Mouse (Mus musculus) adrenal gland, adult 18-20 months (tissue): ENCODE measurements around the gene Sobp. TPM values are rescaled to one million over a fixed set of nuclear protein-coding genes. Genes with fewer than 3 reads are reported as not detected.

Experiments used
- DNase-seq, 2 experiments: peaks; one replicate each; pipeline ENCODE4 v3.0.0; 2021 to 2022; ENCODE audit warnings: low spot score in 2 of 2
- total RNA-seq, 2 experiments: library from RNA; stranded (reverse); gene quantifications; 1 replicate in 1 of 2; 2 replicates in 1 of 2; pipeline ENCODE4 v1.2.3; 2021

The Sobp gene
- total RNA-seq, 2 experiments from 2014 or later, result 2.4 to 3.9 TPM

DNA sequence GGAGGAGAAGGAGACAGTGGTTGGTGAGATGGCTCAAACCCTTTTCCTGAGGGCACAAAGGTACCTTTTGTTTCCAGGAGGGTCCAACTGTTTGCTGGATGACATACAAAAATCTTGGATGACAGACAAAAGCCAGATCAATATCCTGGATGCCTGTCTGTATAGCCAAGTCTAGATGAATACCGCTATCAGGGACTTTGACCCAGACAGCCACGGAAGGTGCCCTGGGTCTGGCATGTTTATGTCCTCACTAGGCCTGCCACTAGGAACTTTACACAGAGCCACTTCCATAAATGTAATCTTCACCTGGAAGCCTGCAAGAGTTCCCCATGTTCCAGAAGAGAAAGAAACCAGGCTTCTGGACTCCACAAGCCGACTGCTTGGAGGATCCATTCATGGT is 172.9 kb downstream of the Sobp start:
- DNase-seq, result no peak

DNA sequence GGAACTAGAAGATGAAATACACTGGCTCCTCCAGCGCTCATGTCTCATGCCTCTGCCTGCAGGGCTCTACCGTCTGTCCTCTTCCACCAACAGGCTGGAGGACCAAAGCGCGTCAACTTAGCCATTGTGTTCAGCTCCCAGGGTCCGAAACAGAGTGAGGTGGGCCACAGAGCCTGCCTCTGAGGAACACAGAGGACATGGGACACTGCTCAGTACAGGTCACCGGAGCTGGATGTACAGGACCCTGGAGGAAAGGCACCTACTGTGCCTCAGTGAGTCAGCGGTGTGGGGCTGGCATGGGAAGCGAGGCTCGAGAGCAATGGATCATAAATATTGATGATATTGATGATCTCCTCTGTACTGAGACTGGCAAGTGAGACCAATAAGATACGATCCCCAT is 175.0 kb downstream of the Sobp start:
- DNase-seq, result no peak

DNA sequence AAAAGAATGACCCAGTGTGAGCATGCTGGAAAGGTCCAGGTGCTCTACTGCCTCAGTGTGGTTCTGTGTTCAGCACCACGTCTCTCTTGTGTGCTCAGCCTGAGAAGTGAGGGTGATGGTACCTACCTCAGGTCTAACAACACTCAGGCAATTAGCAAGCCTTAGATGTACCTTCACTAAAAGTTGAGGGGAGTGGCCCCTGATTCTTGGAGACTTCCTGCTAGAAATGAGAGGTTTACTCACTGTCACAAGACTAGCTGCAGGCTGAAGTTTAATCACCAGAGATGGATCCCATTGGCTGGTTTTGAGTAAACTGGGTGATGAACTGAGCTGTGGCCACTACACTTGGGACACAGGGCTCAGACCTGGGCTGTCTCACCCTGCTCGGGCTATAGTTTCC is 177.1 kb downstream of the Sobp start:
- no peak for DNase-seq

DNA sequence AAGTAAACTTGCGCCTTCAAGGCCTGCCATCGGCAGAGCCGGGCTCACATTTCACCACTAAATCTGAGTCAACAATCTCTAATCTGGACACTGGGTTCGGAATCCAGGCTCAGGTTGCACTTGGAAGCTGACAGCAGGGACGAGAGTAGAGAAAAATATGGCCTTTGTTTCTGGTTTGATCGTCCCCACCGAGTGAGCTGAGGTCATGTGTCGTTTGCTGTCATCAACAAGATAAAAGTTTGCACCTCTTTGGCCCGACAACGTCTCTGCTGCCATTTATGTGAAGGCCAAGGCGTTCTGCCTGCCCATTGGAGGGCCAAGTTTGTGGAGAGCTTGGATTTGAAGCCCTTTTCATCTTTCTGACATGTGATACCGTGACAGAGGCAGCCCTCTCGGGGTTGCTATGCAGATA is 178.8 kb downstream of the Sobp start:
- no peak for DNase-seq

DNA sequence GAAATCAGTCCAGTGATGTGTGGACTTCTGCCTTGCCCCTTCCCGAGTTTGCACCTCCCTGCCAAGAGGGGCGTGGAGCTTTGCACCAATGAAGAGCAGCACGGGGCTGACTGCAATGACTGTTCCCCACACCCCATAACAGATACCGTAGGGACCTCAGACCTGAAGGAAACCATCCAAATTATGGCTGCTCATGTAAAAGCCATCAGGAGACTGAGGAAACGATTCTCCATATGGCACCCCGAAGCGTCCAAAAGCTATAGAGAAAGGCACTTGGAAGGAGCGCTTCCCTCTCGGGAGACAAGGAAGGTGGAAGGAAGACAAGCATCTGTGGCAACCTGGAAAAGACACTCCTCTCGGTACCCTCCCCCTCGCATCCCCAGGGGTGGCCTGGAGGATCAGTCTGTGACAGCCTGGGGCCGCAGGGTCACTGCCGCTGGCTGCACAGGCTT is 180.0 kb downstream of the Sobp start:
- no peak for DNase-seq

DNA sequence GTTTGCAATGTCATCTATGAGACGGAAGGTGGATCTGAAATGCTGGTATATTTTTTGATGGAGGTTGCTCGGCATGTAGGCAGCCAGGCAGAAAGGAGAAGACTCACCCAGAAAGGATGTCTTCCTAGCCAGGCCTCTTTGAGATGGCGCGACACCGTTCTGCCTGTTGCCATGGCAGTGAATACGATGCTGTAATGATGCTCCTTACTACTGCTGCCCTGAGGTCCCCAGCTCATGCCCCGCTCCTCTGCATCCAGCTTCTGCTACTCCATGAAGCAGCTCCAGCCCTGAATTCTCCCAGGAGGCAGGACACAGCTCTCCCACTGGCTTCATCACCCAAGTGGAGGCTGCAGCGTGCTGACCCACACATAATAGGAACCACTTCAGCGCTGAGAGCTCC is 183.3 kb downstream of the Sobp start:
- no peak for DNase-seq

DNA sequence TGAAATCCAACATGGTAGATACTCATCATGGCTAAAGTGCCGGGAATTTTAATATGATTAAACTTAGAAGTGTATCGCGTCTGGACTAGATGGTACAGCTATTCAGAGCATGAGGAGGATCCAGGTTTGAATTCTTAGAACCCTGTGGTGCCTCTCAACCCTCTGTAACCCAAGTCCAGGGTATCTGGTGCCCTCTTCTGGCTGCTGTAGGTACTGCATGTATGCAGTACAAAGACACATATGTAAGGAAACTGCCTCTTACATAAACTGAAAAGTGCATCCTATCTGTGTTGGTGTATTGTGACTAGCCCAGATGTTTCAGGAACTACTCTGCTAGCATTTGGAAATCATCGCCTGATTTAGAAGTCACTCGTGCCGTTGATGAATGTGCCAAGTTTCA is 184.4 kb downstream of the Sobp start:
- DNase-seq, result peak; percentile 67 to 71

DNA sequence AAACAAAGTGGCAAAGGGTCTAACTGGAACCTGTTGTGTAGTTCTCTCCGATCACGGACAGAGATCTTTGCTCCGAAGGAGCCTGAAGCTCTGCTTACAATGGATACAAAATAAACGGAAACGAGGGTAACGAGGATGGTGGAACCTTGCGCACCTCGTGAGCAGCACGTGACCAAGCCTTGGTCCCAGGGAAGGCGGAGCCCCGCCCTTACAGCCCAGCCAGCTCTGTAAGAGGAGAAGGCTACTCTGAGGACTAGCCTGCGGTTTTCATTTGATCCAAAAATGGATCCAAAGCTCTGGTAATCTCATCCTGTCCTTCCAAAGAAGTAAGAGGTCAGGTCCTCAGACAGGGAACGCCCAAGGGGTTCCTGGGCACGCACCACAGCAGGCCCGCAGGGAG is 185.7 kb downstream of the Sobp start:
- no peak for DNase-seq

DNA sequence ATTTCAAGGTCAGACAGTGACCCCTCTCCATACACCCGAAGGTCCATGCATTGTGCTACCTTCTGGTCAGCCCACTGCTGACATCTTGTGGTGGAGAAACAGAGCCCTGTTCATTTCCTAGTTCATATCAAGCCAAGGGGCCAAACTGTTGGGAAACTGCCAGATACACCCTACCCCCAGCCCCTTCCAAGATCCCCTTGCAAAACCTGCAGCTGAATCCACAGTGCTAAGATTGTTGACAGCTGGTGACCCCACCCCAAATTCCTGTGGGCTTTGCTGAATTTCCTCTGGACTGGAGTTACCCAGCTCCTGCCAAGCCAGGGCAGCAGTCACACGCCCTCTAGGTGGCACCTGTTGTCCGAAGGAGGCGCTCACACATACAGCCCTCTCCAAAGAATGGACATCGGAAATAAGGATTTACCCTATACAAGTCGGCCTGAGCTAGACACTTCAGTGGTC is 186.7 kb downstream of the Sobp start:
- peak in 1 of 2 experiments; percentile 33 for DNase-seq

DNA sequence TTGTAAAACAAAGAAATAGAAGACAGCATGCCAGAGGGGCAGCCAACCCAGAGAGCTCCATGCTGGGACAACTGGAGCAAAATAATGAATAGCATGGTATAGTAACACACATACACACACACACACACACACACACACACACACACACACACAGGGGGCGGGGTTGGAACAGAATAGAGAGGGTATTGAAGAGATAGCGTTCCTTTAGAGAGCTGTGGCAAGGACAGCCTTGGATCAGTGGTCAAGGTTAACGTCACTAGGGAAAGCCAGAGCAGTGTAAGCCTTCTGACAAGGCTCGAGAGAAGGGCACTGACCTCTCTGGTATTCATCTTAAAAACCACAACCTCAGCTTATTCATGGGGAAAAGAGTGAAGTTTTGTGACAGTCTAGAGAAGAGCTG is 189.4 kb downstream of the Sobp start:
- DNase-seq, result peak in 1 of 2 experiments; percentile 34

DNA sequence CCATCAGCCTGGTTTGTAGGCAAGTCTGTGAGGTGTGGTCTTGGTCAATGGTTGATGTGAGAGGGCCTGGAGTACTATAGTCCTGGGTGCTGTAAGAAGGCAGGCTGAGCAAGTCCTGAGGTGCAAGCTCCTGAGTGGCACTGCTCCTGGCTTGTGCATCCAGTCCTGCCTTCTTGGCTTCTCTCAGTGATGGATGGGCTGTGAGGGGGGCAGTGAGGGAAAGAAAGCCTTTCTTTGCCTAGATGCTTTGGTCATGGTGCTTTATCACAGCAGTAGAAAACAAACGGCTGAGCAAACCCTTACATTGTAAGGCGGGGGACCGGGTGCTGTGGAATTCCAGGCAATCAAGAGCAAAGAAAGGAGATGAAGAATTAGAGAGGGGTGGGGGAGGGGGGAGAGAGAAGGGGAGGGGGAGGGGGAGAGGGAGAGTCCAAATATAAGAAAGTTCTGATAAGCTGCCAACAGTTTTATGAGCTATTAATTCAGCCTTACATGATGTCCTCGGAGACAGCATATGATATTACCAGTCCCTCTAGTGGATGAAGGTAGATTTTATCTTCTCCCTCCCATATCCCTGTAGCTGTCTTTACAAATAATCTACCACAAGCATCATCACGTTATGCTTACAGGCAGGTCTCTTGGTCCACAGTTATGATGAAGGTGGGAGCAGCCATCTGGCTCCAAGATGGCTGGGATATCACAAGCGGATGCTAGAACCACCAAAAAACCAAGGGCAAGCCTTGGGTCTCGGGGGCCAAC is 193.2 kb downstream of the Sobp start:
- no peak for DNase-seq

DNA sequence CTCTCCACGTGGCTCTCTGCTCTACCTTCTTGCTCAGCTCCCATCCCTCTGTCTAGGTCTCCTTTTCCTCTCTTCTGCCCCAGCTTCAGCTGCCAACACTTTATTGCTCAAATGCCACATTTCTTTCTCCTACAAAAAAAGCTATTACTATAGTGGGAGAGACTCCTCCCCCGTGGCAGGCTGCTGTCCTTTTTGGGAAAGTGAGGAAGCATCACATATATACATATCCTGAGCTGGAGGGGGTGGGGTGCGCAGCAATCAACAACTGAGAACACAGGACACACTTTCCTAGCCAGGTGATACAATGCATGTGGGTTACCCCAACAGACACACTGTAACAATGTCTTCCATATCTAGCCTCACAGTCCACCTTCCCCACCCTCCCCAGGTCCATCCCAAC is 196.0 kb downstream of the Sobp start:
- DNase-seq, result no peak

DNA sequence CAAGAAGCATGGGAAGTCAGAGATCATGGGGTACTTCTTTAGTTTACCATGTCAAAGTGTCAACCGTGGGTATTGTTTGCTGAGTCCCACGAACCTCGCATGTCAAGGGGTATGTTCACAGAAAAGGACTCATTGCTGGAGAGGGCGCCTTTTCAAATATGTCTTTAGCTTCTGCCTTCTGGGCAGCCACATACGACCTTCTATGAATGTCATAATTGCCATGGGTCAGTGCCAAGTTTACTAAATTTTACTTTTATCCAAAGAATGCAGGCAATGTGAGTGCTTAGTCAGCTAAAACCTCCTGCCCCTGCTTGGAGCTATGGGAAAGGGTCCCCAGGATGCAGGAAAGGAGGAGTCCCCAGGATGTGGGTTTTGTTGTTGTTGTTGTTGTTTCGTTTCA is 197.8 kb downstream of the Sobp start:
- no peak for DNase-seq

DNA sequence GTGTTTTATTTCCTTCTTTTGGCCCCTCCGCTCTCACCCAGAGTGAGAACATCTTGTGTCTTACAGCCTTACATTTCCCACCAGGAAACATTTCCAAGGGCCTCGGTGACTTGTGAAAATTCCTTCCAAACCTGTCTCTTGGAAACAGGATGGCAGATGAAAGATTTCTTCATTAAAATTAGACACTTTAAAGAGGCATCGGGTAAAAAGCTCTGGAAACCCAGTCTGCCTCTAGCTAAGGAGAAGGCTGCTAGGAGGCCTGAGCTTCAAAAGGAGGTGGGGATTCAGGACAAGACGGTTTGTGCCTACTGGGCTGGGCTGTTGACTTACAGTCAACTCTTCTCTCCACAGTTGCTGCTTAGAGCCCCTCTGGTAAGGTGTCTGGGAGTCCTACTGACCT is 200.8 kb downstream of the Sobp start:
- no peak for DNase-seq

DNA sequence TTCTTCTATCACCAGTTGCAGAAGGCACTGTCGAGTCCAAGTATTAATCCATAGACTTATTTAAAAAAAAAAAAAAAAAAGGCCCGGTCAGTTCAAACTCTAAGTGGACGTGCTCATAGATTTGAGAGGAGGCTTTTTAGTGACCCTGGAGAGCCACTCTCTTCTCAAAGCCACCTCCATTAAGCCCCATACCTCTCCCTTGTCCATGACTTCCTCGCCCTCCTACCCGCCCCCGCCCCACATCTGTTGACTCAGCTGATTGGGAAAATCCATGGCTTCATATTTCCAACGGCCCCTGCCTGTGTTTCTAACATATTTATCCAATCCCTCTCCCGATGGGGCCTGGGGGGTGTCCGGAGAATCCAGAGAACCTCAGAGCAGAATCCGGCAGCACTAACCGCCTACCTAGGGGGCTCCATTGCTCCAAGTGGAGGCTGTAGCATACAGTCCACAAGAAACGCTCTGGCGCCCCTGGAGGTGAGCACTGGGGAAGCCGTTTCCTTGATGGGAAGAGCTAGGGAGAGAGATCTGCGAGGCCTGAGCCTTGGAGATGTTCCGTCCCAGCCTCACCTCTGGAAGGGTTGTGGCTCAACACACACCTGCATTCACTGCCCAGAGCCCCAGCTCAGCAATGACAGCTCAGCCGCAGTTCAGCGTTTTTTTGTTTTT is 201.7 kb downstream of the Sobp start:
- DNase-seq, result peak; percentile 44 to 59

DNA sequence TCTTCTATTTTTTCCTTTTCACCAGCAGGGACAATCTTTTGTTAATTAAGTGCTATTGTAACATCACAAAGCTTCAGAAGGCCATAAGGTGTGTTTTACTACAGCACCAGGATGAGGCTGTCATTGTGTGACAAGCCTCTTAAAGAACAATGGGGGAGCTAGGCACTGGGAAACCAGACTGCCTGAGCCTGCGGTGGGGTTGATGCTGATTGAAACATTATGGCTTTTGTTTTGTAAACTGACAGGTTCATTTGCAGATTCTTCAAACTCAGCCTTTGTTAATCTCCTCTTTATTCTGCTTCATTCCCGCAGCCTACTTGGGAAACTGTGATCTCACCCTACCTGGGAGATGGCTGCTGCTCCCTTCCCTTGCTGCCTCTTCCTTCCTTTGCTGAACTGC is 206.0 kb downstream of the Sobp start:
- no peak for DNase-seq

DNA sequence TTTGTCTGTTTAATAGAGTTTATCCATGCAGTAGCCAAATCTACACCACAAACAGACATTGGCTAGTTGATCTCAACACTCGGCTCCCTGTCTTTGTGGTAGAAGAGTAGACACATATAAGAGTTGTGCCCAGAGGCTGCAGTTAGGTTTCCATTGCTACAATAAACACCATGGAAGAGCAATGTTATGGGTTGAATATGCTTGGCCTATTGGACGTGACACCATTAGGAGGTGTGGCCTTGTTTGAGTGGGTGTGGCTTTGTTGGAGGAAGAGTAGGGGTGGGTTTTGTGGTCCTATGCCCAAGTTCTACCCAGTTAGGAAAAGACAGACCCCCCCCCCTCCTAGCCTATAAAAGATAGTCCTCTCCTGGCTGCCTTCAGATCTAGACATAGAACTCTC is 211.3 kb downstream of the Sobp start:
- no peak for DNase-seq

DNA sequence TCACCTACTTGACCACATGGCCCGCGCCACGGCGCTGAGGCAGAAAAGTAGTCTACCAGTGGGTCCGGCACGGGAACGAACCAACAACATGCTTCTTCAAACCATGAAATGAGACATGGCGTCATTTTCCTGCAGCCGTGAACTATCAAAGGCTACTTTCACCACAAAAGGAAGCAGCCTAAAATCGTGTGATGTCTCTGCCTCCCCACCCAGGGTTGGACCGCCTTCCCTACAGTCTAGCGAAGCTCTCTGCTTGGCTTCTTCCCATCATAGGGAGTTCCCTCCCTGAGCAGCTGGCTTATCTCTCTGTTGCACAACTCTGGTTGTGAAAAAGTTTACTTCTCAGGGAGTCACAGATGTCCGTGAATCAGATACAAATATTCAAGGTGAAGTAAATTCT is 211.7 kb downstream of the Sobp start:
- DNase-seq, result no peak

DNA sequence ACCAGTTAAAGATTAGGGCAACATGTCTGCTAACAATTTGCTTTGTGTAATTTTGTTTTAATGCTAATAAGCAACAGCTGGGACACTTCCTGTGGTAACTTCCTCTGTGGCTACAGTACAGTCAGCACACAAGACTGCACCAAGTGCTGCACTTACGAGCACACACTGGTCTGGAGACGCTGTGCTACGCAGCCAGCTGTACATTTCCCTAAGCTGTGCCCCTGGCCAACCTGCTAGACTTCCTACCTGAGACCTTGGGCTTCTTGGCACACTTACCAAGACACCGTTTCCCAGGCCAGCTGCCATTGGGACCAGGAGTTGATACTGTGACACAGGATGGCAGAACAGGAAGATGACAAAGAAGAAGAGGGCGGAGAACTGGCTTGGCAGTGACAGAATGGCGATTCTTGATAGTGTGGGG is 212.1 kb downstream of the Sobp start:
- DNase-seq, result no peak

DNA sequence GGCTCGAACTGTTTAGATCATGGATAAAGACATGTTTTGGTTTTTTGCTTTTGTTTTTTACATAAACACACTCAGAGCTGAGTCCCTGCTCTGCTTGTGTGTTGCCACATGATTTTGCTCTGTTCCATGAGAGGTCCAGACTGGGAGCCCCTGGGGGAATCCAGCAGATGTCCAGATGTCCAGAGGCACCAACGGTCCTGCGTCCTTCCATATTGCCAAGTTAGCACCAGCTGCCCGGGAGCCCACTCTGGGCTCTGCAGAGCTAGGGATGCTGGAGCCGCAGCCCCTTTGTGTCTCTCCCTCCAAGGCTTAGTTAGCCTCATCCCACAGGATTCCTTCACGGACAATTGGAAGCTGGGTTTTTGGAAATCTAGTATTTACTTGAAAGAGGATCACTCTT is 212.6 kb downstream of the Sobp start:
- DNase-seq, result no peak

DNA sequence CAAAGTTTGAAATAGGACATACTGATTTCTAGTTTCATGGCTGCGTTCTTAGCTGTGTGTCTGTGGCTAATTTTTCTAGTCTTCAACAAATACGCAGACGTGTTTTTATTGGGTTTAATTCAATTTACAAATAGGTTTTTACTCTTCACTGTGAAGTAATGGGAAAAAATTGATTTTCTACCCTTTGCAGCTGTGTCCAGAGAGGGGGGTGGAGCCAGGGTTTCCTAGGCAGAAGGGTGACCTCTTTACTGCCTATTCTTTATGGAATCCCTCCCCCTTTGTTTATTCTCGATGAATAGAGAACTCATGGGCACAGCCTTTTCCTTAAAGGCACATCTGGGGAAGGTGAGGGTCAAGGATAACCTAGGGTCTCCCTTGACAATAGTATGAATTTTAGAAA is 215.6 kb downstream of the Sobp start:
- DNase-seq, result no peak

DNA sequence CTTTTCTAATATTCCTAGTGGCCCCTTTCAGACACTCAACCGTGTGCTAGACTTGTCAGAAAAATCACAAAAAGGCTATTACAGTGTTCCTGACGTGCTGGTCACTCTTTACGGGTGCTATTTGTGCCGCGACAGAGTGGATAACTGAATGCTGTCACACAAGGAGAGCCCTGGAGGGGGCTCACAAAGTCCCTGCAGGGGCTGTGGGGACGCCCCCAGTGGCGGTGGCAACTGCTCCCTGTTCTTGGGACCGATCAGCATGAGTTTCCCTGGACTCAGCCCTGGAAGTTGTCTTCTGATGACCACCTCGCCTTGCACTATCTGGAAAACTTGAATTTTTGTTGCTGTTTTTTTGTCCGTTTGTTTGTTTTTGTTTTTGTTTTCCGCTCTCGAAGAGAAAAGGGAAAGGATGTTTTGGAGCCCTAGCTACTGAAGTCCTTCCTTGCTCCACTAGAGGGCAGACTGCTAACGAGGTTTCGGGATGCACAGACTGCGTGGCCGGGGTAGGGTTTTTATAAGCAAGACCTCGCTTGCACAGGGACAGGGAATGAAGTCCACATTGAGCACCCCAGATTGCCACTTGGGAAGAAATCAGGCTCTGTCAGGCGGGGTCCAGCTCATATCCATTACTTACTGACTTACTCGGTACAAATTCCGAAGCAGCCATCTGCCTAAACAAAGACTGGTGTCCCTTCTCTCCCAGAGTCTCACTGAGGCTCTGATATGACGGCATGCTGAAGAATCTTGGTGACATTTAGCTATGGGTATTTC is 216.3 kb downstream of the Sobp start:
- DNase-seq, result peak; percentile 59 to 72
